Comparison of ENCODE assay signal across 26 mouse cellular contexts in the genomic region with DNA sequence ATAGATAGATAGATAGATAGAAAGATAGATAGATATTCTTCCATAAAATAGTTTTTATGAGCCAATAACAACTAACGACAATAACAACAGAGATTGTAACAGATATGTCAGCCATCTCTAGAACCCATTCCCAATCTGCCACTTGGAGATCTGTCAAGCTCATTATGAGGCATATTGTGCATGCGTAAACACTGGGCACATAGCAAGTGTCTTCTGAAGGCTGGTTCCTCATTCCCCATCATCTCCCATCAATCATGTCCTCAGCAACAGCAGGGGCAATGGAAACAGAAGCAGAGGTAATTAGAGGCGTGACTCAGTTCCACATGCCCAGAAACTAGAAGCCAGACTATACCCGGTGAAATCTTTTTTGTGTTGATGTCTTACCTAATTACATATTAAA.
A peak's percentile ranks its signal among the peaks of the same experiment; 100 is the strongest.
DNase-seq lines count a peak whose midpoint lies in the region; ATAC-seq and TF ChIP-seq lines count a peak whose summit lies in the region.
"Had no signal": no experiment of that assay in that cellular context is flagged by ENCODE, and none has a peak within 500 bp of the region (broad histone marks: within the 10 kb centered on the region; RNA-seq: fewer than 3 reads in every experiment).

No protein-coding gene starts in this region.

- DNase-seq in embryo, embryonic 10 days (ENCODE audit: low spot score) = peak; percentile 16
- no peak for DNase-seq in embryo, embryonic 10.5 days (ENCODE audit: low spot score)
- peak; percentile 93 for DNase-seq in brain, embryonic 14.5 days (ENCODE audit: low read depth)
- DNase-seq in cerebellum, adult 18-20 months = no peak
- DNase-seq: adrenal gland, postnatal 10 days; cerebellum, adult 11 months; embryo, embryonic 11 days; heart, postnatal 4 days; kidney, adult 9 months; kidney, postnatal 14 days; layer of hippocampus, postnatal 36 days; lung, adult 18-20 months; lung, postnatal 10 days; thymus, postnatal 14 days had no signal

- H3K9ac ChIP-seq in forebrain, embryonic 16.5 days (replicated peaks; ENCODE audit: low read depth, low read length) = no peak overlapping the region
- H3K9ac ChIP-seq in hindbrain, embryonic 16.5 days (ENCODE audit: low read depth, low read length) = no peak overlapping the region
- H3K9ac ChIP-seq: embryonic facial prominence, embryonic 13.5 days; heart, embryonic 15.5 days; intestine, embryonic 15.5 days; limb, embryonic 13.5 days; liver, embryonic 12.5 days had no signal

- H3K9me3 ChIP-seq in forebrain, embryonic 16.5 days (ENCODE audit: control insufficient read depth, low read length) = no peaks in the 10 kb centered on the region
- no peaks in the 10 kb centered on the region for H3K9me3 ChIP-seq in hindbrain, embryonic 16.5 days (ENCODE audit: control insufficient read depth, low read length)
- H3K9me3 ChIP-seq: embryonic facial prominence, embryonic 13.5 days; heart, embryonic 15.5 days; intestine, embryonic 15.5 days; limb, embryonic 13.5 days; liver, embryonic 12.5 days had no signal

- no peaks in the 10 kb centered on the region for H3K36me3 ChIP-seq in forebrain, embryonic 16.5 days (ENCODE audit: control insufficient read depth, insufficient read depth)
- H3K36me3 ChIP-seq in hindbrain, embryonic 16.5 days (ENCODE audit: control insufficient read depth, insufficient read depth, low read length) = no peaks in the 10 kb centered on the region
- H3K36me3 ChIP-seq: embryonic facial prominence, embryonic 13.5 days; heart, embryonic 15.5 days; intestine, embryonic 15.5 days; limb, embryonic 13.5 days; liver, embryonic 12.5 days had no signal

- H3K27me3 ChIP-seq in forebrain, embryonic 16.5 days (replicated peaks; ENCODE audit: control insufficient read depth, insufficient read depth, low read length) = no peaks in the 10 kb centered on the region
- H3K27me3 ChIP-seq in hindbrain, embryonic 16.5 days (replicated peaks; ENCODE audit: control insufficient read depth, insufficient read depth, low read length) = no peaks in the 10 kb centered on the region
- H3K27me3 ChIP-seq: embryonic facial prominence, embryonic 13.5 days; heart, embryonic 15.5 days; intestine, embryonic 15.5 days; limb, embryonic 13.5 days; liver, embryonic 12.5 days had no signal

- no peak overlapping the region for H3K4me3 ChIP-seq in forebrain, embryonic 16.5 days (replicated peaks; ENCODE audit: low read length)
- no peak overlapping the region for H3K4me3 ChIP-seq in hindbrain, embryonic 16.5 days (ENCODE audit: low read length)
- H3K4me3 ChIP-seq: embryonic facial prominence, embryonic 13.5 days; erythroblast, embryonic 14.5 days; heart, embryonic 15.5 days; intestine, embryonic 15.5 days; layer of hippocampus, adult 2 months; limb, embryonic 13.5 days; liver, embryonic 12.5 days had no signal

- no peak overlapping the region for H3K4me2 ChIP-seq in forebrain, embryonic 16.5 days (ENCODE audit: low read length)
- H3K4me2 ChIP-seq in hindbrain, embryonic 16.5 days (ENCODE audit: low read length) = no peak overlapping the region
- H3K4me2 ChIP-seq: embryonic facial prominence, embryonic 13.5 days; heart, embryonic 15.5 days; intestine, embryonic 15.5 days; limb, embryonic 13.5 days; liver, embryonic 12.5 days; midbrain, embryonic 11.5 days had no signal

- H3K27ac ChIP-seq in forebrain, embryonic 16.5 days (ENCODE audit: low read length) = no peak overlapping the region
- H3K27ac ChIP-seq in hindbrain, embryonic 16.5 days (ENCODE audit: low read depth, low read length) = no peak overlapping the region
- H3K27ac ChIP-seq: embryonic facial prominence, embryonic 13.5 days; heart, embryonic 15.5 days; intestine, embryonic 15.5 days; layer of hippocampus, adult 2 months; limb, embryonic 13.5 days; liver, embryonic 12.5 days had no signal

- no peak for TF ChIP-seq CTCF in brain, embryonic 14.5 days (IDR thresholded peaks at IDR 0.05; ENCODE audit: borderline replicate concordance, extremely low read depth, insufficient read depth, insufficient read length)

- ATAC-seq in forebrain, embryonic 16.5 days = peak; percentile 91
- peak; percentile 67 for ATAC-seq in hindbrain, embryonic 16.5 days
- no peak for ATAC-seq in cerebellum, adult (ENCODE audit: insufficient number of reproducible peaks, low FRiP score, low TSS enrichment)
- ATAC-seq: activated CD4-positive, CD25-positive, alpha-beta regulatory T cell, adult 4 months; intestine, embryonic 15.5 days; liver, embryonic 12.5 days had no signal

- WGBS in forebrain, embryonic 16.5 days = 44% methylated on average over 4 of the region's 4 CpGs
- 43% methylated on average over 4 of the region's 4 CpGs for WGBS in hindbrain, embryonic 16.5 days

- no peak for TF ChIP-seq POLR2A in brain, embryonic 14.5 days (IDR thresholded peaks at IDR 0.05; ENCODE audit: borderline replicate concordance, extremely low read depth, insufficient read depth, insufficient read length, poor library complexity, severe bottlenecking)

- H3K4me1 ChIP-seq in forebrain, embryonic 16.5 days (replicated peaks; ENCODE audit: control insufficient read depth, insufficient read depth, low read length) = 0 out of 2 replicates have a peak, but pooled peaks cover 2% of the 10 kb centered on the region
- no peaks in the 10 kb centered on the region for H3K4me1 ChIP-seq in hindbrain, embryonic 16.5 days (ENCODE audit: control insufficient read depth, insufficient read depth, low read depth, low read length)
- H3K4me1 ChIP-seq: embryonic facial prominence, embryonic 13.5 days; heart, embryonic 15.5 days; intestine, embryonic 15.5 days; limb, embryonic 13.5 days; liver, embryonic 12.5 days had no signal

Comparison
In these comparisons a context has a peak if more than half of its experiments do, and no peak if none do; other contexts are left out.
1. DNase-seq: peak in embryo, embryonic 10 days (single experiment) and brain, embryonic 14.5 days (single experiment); none in embryo, embryonic 10.5 days (single experiment) and cerebellum, adult 18-20 months (0 of 2).